Mouse (Mus musculus): ENCODE results near the gene Tmem44.
A peak's percentile ranks its signal among the peaks of the same experiment; 100 is the strongest.
"Not testable (repeated sequence)": the region's sequence is repeated elsewhere in the genome, so short reads cannot be mapped to it uniquely, and the experiment has no call there.

Tmem44 gene

GRCm38 (mm10) chr16:30497307-30497706 lies 53.3 kb downstream of the Tmem44 start:
- DNase-seq (ENCODE audit: low spot score in 2 of 2) = no peak

GRCm38 (mm10) chr16:30494883-30495282 lies 55.8 kb downstream of the Tmem44 start:
- DNase-seq (ENCODE audit: low spot score in 2 of 2) = no peak

GRCm38 (mm10) chr16:30491742-30492141 lies 58.9 kb downstream of the Tmem44 start:
- DNase-seq (ENCODE audit: low spot score in 2 of 2) = no peak

- DNase-seq (ENCODE audit: low spot score in 2 of 2) = no peak
Measured at GRCm38 (mm10) chr16:30490791-30491190, 59.9 kb downstream of the Tmem44 start.

GRCm38 (mm10) chr16:30490316-30490715 lies 60.3 kb downstream of the Tmem44 start:
- no peak for DNase-seq (ENCODE audit: low spot score in 2 of 2)

GRCm38 (mm10) chr16:30489662-30490061 lies 61.0 kb downstream of the Tmem44 start:
- no peak for DNase-seq (ENCODE audit: low spot score in 2 of 2)

GRCm38 (mm10) chr16:30486498-30486897 lies 64.1 kb downstream of the Tmem44 start:
- DNase-seq (ENCODE audit: low spot score in 2 of 2) = no peak

- no peak for DNase-seq (ENCODE audit: low spot score in 2 of 2)
Measured at GRCm38 (mm10) chr16:30477791-30478190, 72.9 kb downstream of the Tmem44 start.

- DNase-seq (ENCODE audit: low spot score in 2 of 2) = no peak
Measured at GRCm38 (mm10) chr16:30477006-30477405, 73.6 kb downstream of the Tmem44 start.

- peak in 1 of 2 experiments; percentile 15 for DNase-seq (ENCODE audit: low spot score in 2 of 2)
Measured at GRCm38 (mm10) chr16:30475633-30476461, 74.8 kb downstream of the Tmem44 start.

- no peak for DNase-seq (ENCODE audit: low spot score in 2 of 2)
Measured at GRCm38 (mm10) chr16:30472447-30472846, 78.2 kb downstream of the Tmem44 start.

- no peak for DNase-seq (ENCODE audit: low spot score in 2 of 2)
Measured at GRCm38 (mm10) chr16:30471912-30472311, 78.7 kb downstream of the Tmem44 start.

- no peak for DNase-seq (ENCODE audit: low spot score in 2 of 2)
Measured at GRCm38 (mm10) chr16:30468944-30469343, 81.7 kb downstream of the Tmem44 start.

- DNase-seq (ENCODE audit: low spot score in 2 of 2) = no peak
Measured at GRCm38 (mm10) chr16:30465680-30466298, 84.9 kb downstream of the Tmem44 start.

- not testable (repeated sequence) for DNase-seq (ENCODE audit: low spot score in 2 of 2)
Measured at GRCm38 (mm10) chr16:30464742-30465141, 85.9 kb downstream of the Tmem44 start.

Measured in left cerebral cortex, adult 9 months (tissue).